Mouse (Mus musculus) megakaryocyte progenitor cell, adult 5-6 weeks (primary cell): ENCODE measurements at regions not wholly inside any gene's neighbourhood (a gene's known extent, or its start where the extent isn't known, plus 50 kb on each side); places are given as distances from the start of the nearest gene placed in this dataset.
A peak's percentile ranks its signal among the peaks of the same experiment; 100 is the strongest.

Source experiments
- ATAC-seq: replicated peaks from 2 replicates; pipeline ENCODE4 v1.8.0; 2016; ENCODE audit warnings: mild to moderate bottlenecking, moderate TSS enrichment, inconsistent platforms; ENCODE audit not compliant: poor library complexity

DNA sequence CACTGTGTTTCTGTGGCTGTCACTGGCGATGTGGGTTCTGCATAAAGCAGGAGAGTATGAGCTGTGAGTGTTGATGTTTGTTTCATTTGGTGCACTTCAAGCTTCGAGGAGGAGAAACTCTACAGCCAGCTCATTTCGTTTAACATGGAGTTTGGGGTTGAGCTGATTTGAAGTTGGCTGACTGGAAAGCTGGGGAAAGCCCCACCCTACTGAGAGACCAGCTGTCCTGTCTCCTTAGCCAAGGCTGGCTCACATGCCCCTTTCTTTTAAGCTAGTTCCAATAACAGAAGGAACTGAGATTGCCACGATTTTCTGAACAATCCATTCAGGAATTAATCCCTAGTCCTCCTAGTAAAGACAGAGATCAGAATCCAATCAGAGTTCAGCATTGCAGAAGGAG, 157.6 kb upstream of the Cox10 start:
- ATAC-seq: no peak

GRCm38 (mm10) chr11:64230071-64230470, 150.8 kb upstream of the Cox10 start:
- ATAC-seq: no peak

DNA sequence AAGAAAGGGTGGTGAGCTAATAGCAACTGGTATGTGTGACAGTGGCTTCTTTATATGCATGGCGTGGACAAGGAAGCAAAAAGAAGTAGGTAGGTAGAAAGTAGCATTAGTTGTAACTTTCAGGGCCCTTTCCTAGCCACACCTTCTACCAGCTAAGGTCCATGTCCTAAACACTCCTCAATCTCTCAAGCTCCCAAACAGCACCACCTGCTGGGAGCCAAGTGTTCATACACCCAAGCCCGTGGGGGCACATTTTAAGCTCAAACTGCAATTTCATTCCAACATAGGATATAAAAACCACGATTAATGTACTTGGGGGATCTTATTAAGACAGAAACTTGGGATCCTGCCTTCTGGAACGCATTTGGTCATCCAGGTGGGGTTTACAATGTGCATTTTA, 141.6 kb upstream of the Cox10 start:
- no peak for ATAC-seq

DNA sequence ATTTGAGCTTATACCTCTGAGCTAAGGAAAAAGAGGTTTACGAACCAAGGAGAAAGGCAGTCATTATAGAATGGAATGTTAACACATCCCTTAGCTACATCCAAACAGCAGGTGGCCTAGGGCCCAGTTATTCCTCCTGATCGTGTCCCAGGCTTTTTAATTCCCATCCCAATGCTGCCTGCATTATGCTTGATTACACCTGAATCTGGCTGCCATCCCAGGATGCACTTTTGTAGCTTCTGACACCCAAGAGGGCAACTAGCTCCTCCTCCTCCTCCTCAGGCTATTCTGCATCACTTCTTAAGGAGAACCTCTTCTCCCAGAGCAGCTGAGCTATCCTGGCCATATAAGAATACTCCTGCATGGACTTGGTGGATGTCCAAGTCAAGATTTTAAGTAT, 137.9 kb upstream of the Cox10 start:
- ATAC-seq: no peak

DNA sequence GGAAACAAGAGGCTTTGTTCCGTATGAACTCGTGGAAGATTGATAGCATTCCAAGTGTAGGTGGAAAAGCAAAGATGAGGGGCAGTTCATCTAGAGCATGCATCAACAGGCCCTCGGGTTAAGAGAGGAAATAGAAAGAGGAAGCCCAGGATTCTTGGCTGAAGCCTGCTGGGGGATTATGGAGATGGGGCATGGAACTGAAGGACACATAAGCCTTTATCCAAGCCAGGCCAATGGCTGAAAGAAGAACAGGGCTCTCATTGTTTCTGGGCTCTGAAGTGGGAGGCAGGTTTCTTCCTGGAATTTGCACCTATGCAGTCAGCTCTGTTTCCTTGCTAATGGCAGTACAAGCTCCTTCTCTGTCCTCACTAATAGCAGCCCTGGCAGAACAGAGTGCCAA, 131.6 kb upstream of the Cox10 start:
- ATAC-seq: no peak; the same call in 1 of the 2 replicates

- no peak for ATAC-seq
Measured at GRCm38 (mm10) chr11:64208306-64208705, 129.0 kb upstream of the Cox10 start.

DNA sequence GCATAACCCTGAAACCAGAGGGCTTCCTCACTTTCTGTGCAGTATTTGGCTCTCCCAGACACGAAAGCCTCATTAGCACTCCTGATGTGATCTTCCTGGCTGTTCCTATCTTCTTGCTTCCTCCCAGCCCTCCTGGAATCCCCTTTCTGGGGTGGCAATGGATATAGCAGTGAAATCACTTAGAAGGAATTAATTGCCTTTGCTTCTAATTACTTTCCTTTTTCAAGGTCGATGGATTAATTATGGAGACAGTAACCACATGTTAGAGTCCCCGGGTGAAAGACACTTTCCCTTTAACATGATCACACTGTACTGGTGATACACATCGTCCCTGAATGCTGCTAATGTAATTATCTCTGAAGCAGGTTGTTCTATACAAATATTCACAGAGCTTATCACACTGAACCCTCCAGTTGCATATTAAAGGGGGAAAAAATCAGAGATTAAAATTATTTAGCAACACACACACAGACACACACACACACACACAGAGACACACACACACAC, 128.1 kb upstream of the Cox10 start:
- no peak for ATAC-seq

- no peak for ATAC-seq
Measured at GRCm38 (mm10) chr11:64206155-64206554, 126.9 kb upstream of the Cox10 start.

DNA sequence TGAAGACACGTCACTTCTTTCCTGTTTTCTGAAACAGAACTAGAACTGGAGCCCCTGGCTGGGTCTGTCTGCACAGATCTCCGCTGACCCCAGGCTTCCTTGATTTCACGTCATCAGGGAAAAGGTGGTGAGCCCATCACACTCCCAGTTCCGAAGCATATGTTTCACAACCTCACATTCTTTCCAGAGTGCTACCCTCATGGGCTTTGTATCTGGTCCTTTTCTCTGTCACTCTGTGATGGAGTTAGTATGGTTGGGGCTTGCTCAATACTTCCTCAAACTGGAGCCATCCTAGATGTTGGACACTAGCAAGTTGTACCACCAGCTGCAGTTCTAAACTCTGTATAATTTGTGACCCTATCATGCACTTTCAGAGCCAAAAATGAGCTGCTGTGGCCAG, 125.8 kb upstream of the Cox10 start:
- ATAC-seq: peak; percentile 61

- ATAC-seq: peak; percentile 83
Measured at GRCm38 (mm10) chr11:64204305-64204704, 125.0 kb upstream of the Cox10 start.

DNA sequence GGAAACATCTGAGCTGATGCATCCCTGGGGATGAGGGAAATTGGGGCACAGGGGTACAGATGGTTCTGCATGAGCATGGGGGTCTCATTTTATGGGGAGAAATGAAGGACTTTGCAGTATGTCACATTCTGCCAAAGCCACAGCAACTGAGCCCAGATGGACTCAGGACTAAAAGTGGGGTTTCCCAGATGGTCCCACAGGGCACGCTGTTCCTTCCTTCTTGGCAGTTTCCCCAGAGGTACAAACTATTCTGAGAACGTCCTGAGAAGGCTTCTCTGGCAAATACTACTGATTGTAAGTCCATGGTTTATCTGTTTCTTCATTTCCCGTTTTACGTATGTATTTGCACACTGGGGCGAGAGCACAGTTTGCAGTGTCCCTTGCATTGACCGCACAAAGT, 121.6 kb upstream of the Cox10 start:
- ATAC-seq: no peak

DNA sequence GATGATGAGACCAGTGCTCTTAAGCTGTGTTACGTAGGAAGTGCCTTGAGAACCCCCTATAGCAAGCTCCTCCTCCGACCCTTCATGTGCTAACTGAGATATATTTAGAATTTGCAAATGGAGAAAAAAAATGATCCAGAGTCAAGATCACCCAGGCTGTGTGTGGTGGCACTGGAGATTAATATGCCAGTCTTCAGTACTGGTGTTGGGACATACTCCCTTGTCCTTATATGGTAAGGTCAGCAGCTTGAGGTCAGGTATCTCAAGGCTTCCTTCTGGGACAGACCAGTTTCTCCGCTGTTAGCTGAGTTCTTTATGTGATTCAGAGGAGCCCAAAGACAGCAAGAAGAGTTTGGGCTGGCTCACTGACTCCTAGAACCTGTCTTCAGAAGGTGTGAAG, 116.0 kb upstream of the Cox10 start:
- ATAC-seq: peak; percentile 50; the same call in 1 of the 2 replicates

DNA sequence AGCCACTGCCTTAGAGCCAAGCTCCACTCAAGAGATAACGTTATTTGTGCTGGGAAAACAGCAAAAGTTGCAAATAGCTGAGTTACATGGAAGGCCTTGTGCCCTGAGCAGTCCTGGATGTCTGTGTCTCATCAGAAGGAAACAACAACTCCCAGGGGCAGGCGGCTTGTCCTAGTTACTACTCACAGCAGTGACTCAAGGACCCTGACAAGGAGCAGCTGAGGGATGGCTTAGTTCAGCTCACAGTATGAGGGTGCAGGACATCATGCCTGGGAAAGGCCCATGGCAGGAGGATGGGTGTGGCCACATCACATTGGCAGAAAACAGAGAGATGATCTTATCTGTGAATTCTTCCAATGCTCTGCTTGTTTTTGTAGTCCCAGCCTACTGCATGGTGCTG, 109.4 kb upstream of the Cox10 start:
- peak; percentile 21; the same call in 1 of the 2 replicates for ATAC-seq

DNA sequence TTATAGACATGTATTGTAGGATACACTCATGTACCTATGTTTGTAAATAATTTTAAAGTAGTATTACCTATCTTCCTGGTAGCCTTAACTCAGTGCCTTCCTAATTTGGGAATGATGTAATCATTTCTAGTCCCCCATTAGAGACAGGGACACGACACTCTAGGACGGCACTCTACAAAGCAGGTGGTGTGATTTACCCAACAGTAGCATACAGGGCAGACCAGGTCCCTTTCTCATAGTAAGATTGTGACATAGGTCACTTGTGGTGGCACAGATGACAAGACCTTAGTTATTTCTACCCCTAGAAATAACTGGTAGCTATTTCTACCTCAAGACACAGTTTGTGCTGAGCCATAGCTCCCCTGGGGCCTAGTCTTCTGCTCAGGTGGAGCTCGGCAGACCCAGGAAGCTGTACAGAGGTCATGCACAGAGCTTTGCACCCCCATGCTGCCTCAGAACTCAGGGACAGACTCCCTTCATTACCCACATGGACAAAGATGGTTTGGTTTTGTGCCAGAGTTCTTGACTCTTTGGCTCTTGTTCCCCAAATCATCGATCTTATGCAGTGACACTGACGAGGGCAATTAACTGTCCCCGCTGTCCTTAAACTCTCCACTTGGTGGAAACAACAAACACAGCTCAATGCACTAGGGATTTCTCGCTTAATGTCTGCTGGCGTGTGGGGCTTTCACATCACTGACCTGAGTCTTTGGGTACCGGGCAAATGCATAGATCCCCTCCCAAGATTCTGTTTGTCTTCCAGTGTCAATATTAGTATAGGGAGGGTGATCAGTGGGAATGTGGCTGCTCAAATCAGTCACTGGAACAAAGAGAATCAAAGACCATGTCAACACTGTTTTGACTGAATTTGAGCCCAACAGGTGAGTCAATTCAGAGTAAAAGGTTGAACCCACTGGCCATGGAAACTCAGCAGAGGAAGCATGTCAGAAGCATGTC, 108.5 kb upstream of the Cox10 start:
- 0 out of 2 replicates have a peak, but pooled peaks have one; percentile 12 for ATAC-seq

DNA sequence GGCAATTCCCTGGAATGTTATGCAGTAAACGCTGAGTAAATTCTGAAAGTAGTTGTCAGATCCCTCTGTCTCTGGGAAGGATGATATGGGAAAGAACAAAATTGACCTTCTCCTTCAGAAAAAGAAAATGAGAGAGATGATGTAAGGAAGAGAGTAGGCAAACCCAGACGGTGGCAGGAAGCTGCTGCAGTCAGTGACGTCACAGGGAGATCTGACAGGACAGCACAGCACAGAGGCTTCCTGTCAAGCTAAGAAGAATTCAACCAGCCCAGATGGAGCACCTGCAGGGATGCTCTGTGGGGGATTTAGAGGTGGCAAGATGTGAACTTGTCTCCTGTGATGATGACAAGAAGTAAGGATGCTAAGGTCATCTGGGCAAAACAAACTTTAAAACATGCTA, 107.7 kb upstream of the Cox10 start:
- no peak for ATAC-seq

- no peak for ATAC-seq
Measured at GRCm38 (mm10) chr11:64186590-64186989, 107.3 kb upstream of the Cox10 start.

DNA sequence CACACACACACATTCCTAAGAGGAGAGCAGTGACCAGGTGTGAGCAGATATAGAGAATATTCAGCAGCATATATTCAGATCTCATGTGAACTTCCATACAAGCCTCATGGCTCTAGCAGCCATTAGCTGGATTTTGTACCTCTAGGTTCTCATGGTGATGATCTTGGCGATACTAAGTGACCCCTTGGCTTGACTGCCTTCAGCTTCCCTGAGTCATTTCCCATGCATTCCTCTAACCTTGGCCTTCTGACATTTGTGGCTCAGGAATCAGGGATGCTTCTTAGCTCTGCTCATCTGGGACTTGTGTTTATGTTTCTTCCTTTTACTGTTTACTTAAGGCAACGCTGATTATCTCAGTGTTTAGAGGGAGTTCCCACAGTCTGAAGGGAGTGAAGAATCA, 100.8 kb upstream of the Cox10 start:
- ATAC-seq: no peak

GRCm38 (mm10) chr11:64173421-64174062, 94.3 kb upstream of the Cox10 start:
- ATAC-seq: no peak

DNA sequence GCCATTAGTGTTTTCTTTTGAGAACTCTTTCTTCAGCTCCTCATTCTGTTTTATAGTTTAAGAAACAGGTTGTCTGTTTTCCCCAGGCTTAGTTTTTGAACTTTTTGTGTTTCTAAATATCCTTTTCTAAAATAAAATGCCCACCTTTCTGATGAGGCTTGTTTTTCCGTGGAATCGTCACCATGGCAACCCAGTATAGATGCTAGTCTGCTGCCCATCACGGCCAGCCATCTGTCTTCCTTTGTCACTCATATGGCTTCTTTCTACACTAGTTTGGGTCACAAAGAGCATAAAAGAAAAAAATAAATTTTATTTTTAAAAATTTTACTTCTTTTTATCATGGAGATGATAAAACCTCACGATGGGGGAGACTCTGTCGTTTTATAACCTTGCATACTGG, 93.7 kb upstream of the Cox10 start:
- no peak for ATAC-seq

DNA sequence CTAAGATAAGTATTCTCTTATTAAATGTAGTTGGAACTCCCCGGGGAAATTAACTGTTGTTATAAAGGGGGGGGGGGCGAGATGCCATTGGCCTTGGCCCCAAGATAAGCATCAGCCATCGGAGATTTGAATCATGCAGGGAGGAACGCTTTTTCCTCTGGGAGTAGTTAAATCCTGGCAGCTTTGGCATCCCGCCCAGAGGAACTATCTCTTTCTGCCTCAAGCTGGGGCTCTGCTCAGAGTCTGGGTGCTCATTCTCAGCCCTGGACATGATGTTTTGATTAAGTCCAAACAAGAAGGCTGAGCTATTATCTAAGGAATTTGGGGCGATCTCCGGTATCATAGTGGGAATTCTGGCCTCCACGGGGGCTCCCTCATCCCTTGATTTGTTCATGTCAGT, 89.4 kb upstream of the Cox10 start:
- no peak for ATAC-seq

GRCm38 (mm10) chr11:64164796-64165195, 85.5 kb upstream of the Cox10 start:
- ATAC-seq: no peak

- ATAC-seq: no peak
Measured at GRCm38 (mm10) chr11:64158281-64158680, 79.0 kb upstream of the Cox10 start.
